Mouse (Mus musculus): Measurements from ENCODE around the gene Upf2. TPM values are rescaled to one million over a fixed set of nuclear protein-coding genes. Genes with fewer than 3 reads are reported as not detected.
"Not testable (repeated sequence)": the region's sequence is repeated elsewhere in the genome, so short reads cannot be mapped to it uniquely, and the experiment has no call there.

Upf2 gene
- polyA plus RNA-seq, 1 experiment from 2014 or later = 7.3 TPM

- Histone ChIP-seq H3K9me3 (replicated peaks; ENCODE audit: low read length) (no peaks in the 10 kb centered on the region), H3K4me1 (replicated peaks; ENCODE audit: insufficient read depth, low read length) (no peaks in the 10 kb centered on the region; the same call in 1 of the 2 replicates), H3K4me3 (replicated peaks; ENCODE audit: low read depth, low read length) (no peak overlapping the region), H3K27ac (no peak overlapping the region), H3K36me3 (ENCODE audit: insufficient read depth, low read length) (peaks cover 30% of the 10 kb centered on the region), H3K27me3 (ENCODE audit: insufficient read depth, low read length) (no peaks in the 10 kb centered on the region), H3K4me2 (ENCODE audit: low read length) (no peak overlapping the region), H3K9ac (ENCODE audit: low read depth, low read length) (no peak overlapping the region)
- 89% methylated on average over 9 of the region's 9 CpGs for WGBS
- TF ChIP-seq CTCF (IDR thresholded peaks at IDR 0.05; ENCODE audit: low read depth) = no peak
- DNase-seq (ENCODE audit: low spot score) (no peak), ATAC-seq (replicated peaks; ENCODE audit: low FRiP score, low read depth) (no peak)
Measured at GRCm38 (mm10) chr2:5957705-5958104, 6.4 kb downstream of the Upf2 start.

GRCm38 (mm10) chr2:5962265-5962664, 11.0 kb downstream of the Upf2 start:
- Histone ChIP-seq H3K27ac (no peak overlapping the region), H3K4me2 (ENCODE audit: low read length) (no peak overlapping the region), H3K4me3 (replicated peaks; ENCODE audit: low read depth, low read length) (no peak overlapping the region), H3K27me3 (ENCODE audit: insufficient read depth, low read length) (no peaks in the 10 kb centered on the region), H3K9me3 (replicated peaks; ENCODE audit: low read length) (no peaks in the 10 kb centered on the region), H3K4me1 (replicated peaks; ENCODE audit: insufficient read depth, low read length) (no peaks in the 10 kb centered on the region), H3K36me3 (ENCODE audit: insufficient read depth, low read length) (peaks cover 38% of the 10 kb centered on the region), H3K9ac (ENCODE audit: low read depth, low read length) (no peak overlapping the region)
- ATAC-seq (replicated peaks; ENCODE audit: low FRiP score, low read depth) = no peak
- TF ChIP-seq CTCF (IDR thresholded peaks at IDR 0.05; ENCODE audit: low read depth) = no peak
- 86% methylated on average over 2 of the region's 2 CpGs for WGBS
- DNase-seq (ENCODE audit: low spot score) = no peak

GRCm38 (mm10) chr2:5963729-5964128, 12.5 kb downstream of the Upf2 start:
- H3K4me3 ChIP-seq (replicated peaks; ENCODE audit: low read depth, low read length); H3K4me2 ChIP-seq (ENCODE audit: low read length); H3K4me1 ChIP-seq (replicated peaks; ENCODE audit: insufficient read depth, low read length); DNase-seq (ENCODE audit: low spot score); H3K27me3 ChIP-seq (ENCODE audit: insufficient read depth, low read length); H3K9ac ChIP-seq (ENCODE audit: low read depth, low read length); H3K27ac ChIP-seq; H3K9me3 ChIP-seq (replicated peaks; ENCODE audit: low read length); ATAC-seq (replicated peaks; ENCODE audit: low FRiP score, low read depth): not testable (repeated sequence)
- peaks cover 25% of the 10 kb centered on the region for H3K36me3 ChIP-seq (ENCODE audit: insufficient read depth, low read length)
- TF ChIP-seq CTCF (IDR thresholded peaks at IDR 0.05; ENCODE audit: low read depth) = peak; percentile 18; the same call in 1 of the 2 replicates
- 93% methylated on average over 4 of the region's 4 CpGs for WGBS

GRCm38 (mm10) chr2:5965972-5966371, 14.7 kb downstream of the Upf2 start:
- Histone ChIP-seq H3K36me3 (ENCODE audit: insufficient read depth, low read length) (peaks cover 16% of the 10 kb centered on the region), H3K27ac (no peak overlapping the region), H3K9me3 (replicated peaks; ENCODE audit: low read length) (no peaks in the 10 kb centered on the region), H3K4me3 (replicated peaks; ENCODE audit: low read depth, low read length) (no peak overlapping the region), H3K9ac (ENCODE audit: low read depth, low read length) (no peak overlapping the region), H3K4me1 (replicated peaks; ENCODE audit: insufficient read depth, low read length) (no peaks in the 10 kb centered on the region), H3K4me2 (ENCODE audit: low read length) (no peak overlapping the region), H3K27me3 (ENCODE audit: insufficient read depth, low read length) (no peaks in the 10 kb centered on the region)
- 94% methylated on average over 3 of the region's 3 CpGs for WGBS
- ATAC-seq (replicated peaks; ENCODE audit: low FRiP score, low read depth) (no peak), DNase-seq (ENCODE audit: low spot score) (no peak)
- no peak for TF ChIP-seq CTCF (IDR thresholded peaks at IDR 0.05; ENCODE audit: low read depth)

- H3K36me3 ChIP-seq (ENCODE audit: insufficient read depth, low read length); H3K27ac ChIP-seq; DNase-seq (ENCODE audit: low spot score); H3K9ac ChIP-seq (ENCODE audit: low read depth, low read length); H3K27me3 ChIP-seq (ENCODE audit: insufficient read depth, low read length); ATAC-seq (replicated peaks; ENCODE audit: low FRiP score, low read depth); H3K4me1 ChIP-seq (replicated peaks; ENCODE audit: insufficient read depth, low read length); H3K9me3 ChIP-seq (replicated peaks; ENCODE audit: low read length); H3K4me2 ChIP-seq (ENCODE audit: low read length); H3K4me3 ChIP-seq (replicated peaks; ENCODE audit: low read depth, low read length): not testable (repeated sequence)
- WGBS = 96% methylated on average over 3 of the region's 3 CpGs
- TF ChIP-seq CTCF (IDR thresholded peaks at IDR 0.05; ENCODE audit: low read depth) = peak; percentile 18; the same call in 1 of the 2 replicates
Measured at GRCm38 (mm10) chr2:5970629-5971028, 19.4 kb downstream of the Upf2 start.

GRCm38 (mm10) chr2:5977532-5977931, 26.3 kb downstream of the Upf2 start:
- Histone ChIP-seq H3K4me3 (replicated peaks; ENCODE audit: low read depth, low read length) (no peak overlapping the region), H3K9me3 (replicated peaks; ENCODE audit: low read length) (no peaks in the 10 kb centered on the region), H3K27ac (no peak overlapping the region), H3K4me2 (ENCODE audit: low read length) (no peak overlapping the region), H3K36me3 (ENCODE audit: insufficient read depth, low read length) (peaks cover 25% of the 10 kb centered on the region), H3K9ac (ENCODE audit: low read depth, low read length) (no peak overlapping the region), H3K4me1 (replicated peaks; ENCODE audit: insufficient read depth, low read length) (no peaks in the 10 kb centered on the region), H3K27me3 (ENCODE audit: insufficient read depth, low read length) (no peaks in the 10 kb centered on the region)
- DNase-seq (ENCODE audit: low spot score) (no peak), ATAC-seq (replicated peaks; ENCODE audit: low FRiP score, low read depth) (no peak)
- no peak for TF ChIP-seq CTCF (IDR thresholded peaks at IDR 0.05; ENCODE audit: low read depth)
- WGBS = 88% methylated on average over 4 of the region's 4 CpGs

GRCm38 (mm10) chr2:5995538-5995937, 44.3 kb downstream of the Upf2 start:
- Histone ChIP-seq H3K4me3 (replicated peaks; ENCODE audit: low read depth, low read length) (no peak overlapping the region), H3K27me3 (ENCODE audit: insufficient read depth, low read length) (no peaks in the 10 kb centered on the region), H3K4me2 (ENCODE audit: low read length) (no peak overlapping the region), H3K4me1 (replicated peaks; ENCODE audit: insufficient read depth, low read length) (no peaks in the 10 kb centered on the region), H3K9me3 (replicated peaks; ENCODE audit: low read length) (no peaks in the 10 kb centered on the region), H3K36me3 (ENCODE audit: insufficient read depth, low read length) (0 out of 2 replicates have a peak, but pooled peaks cover 6% of the 10 kb centered on the region), H3K27ac (no peak overlapping the region), H3K9ac (ENCODE audit: low read depth, low read length) (no peak overlapping the region)
- ATAC-seq (replicated peaks; ENCODE audit: low FRiP score, low read depth) = no peak
- TF ChIP-seq CTCF (IDR thresholded peaks at IDR 0.05; ENCODE audit: low read depth) = peak; percentile 74
- peak; percentile 76 for DNase-seq (ENCODE audit: low spot score)
- WGBS = 19% methylated on average over 5 of the region's 5 CpGs

Data from kidney, postnatal 0 days (tissue).